Mouse (Mus musculus) liver, adult 2 months (tissue): ENCODE data around the gene Cpt2.

Source experiments
- CTCF ChIP-seq: fragments of 200-500 bp; IDR thresholded peaks from 2 replicates; pipeline ENCODE4 v1.5.1; 2011; ENCODE audit warnings: low read depth, low read length, control low read depth
- POLR2A ChIP-seq: fragments of 200-500 bp; IDR thresholded peaks from 2 replicates; pipeline ENCODE4 v1.6.1; 2011; ENCODE audit warnings: low read length, control low read depth; ENCODE audit not compliant: insufficient read depth; ENCODE audit errors: extremely low read depth

DNA sequence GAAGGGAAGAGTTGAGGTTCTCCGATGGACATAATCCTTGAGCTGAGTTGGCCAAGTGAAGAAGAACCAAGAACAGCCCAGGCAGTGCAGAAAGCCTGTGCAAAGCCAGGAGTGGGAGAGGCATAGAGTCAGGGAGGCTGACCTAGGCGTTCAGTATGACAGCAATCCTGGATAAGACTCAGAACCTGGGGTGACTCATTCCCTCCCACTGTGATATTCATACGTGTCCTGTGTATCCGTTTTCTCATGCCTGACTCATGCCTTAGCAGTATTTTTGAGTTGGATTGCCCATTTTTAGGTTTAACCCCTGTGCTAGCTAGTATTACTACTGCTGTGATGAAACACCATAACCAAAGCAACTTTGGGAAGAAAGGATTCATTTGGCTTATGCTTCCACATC is 58.5 kb downstream of the Cpt2 start:
- TF ChIP-seq POLR2A (no peak), CTCF (no peak)
